Mouse (Mus musculus) heart, embryonic 11.5 days (tissue): Measurements from ENCODE around the gene Ugt1a6a. TPM values are rescaled to one million over a fixed set of nuclear protein-coding genes. Genes with fewer than 3 reads are reported as not detected.

ENCODE experiments used
- ATAC-seq: fragments of 200-750 bp; cut with Nextera tagmentation; replicated peaks from 2 replicates; pipeline ENCODE4 v1.8.0; 2017; ENCODE audit warnings: moderate library complexity; ENCODE audit not compliant: insufficient number of reproducible peaks, low FRiP score, low TSS enrichment
- H3K27ac ChIP-seq: fragments of 300-500 bp; sonication (generic); 2 replicates; pipeline ENCODE4 v1.5.1; 2014; ENCODE audit warnings: mild to moderate bottlenecking, low read depth, low read length
- H3K27me3 ChIP-seq: fragments of 300-500 bp; sonication (generic); 2 replicates; pipeline ENCODE4 v1.6.1; 2014; ENCODE audit warnings: mild to moderate bottlenecking, low read length, mixed read lengths; ENCODE audit not compliant: control insufficient read depth, insufficient read depth
- H3K36me3 ChIP-seq: fragments of 300-500 bp; sonication (generic); 2 replicates; pipeline ENCODE4 v1.6.1; 2014; ENCODE audit warnings: mild to moderate bottlenecking, low read length, moderate library complexity, mixed read lengths; ENCODE audit not compliant: control insufficient read depth, insufficient read depth
- H3K4me1 ChIP-seq: fragments of 300-500 bp; sonication (generic); 2 replicates; pipeline ENCODE4 v1.6.1; 2014; ENCODE audit warnings: low read length; ENCODE audit not compliant: control insufficient read depth, insufficient read depth
- H3K4me2 ChIP-seq: fragments of 300-500 bp; sonication (generic); 2 replicates; pipeline ENCODE4 v1.6.1; 2014; ENCODE audit warnings: mild to moderate bottlenecking, moderate library complexity
- H3K4me3 ChIP-seq: fragments of 300-500 bp; sonication (generic); 2 replicates; pipeline ENCODE4 v1.5.1; 2014; ENCODE audit warnings: low read depth, low read length
- H3K9ac ChIP-seq: fragments of 300-500 bp; sonication (generic); 2 replicates; pipeline ENCODE4 v1.6.1; 2014; ENCODE audit warnings: mild to moderate bottlenecking, low read depth, low read length, moderate library complexity
- H3K9me3 ChIP-seq: fragments of 300-500 bp; sonication (generic); replicated peaks from 2 replicates; pipeline ENCODE4 v1.6.1; 2016; ENCODE audit warnings: low read length; ENCODE audit not compliant: control insufficient read depth
- WGBS: fragments of 180-500 bp; shearing (Covaris S2); extraction: QIAGEN DNeasy Blood & Tissue Kit; methylation state at CpG from one replicate; pipeline ENCODE4 v1.1.7; 2014; ENCODE audit not compliant: insufficient replicate concordance; 5-methylcytosine and 5-hydroxymethylcytosine counted together
- polyA plus RNA-seq: library from polyadenylated mRNA; unstranded; fragments of >200 nt; fragmentation: Nextera tagmentation; extraction: Ambion mirVana; gene quantifications from 2 replicates; pipeline ENCODE4 v1.2.1, GENCODE M21; 2014

Gene Ugt1a6a
- polyA plus RNA-seq, 1 experiment from 2014 or later = not detected

DNA sequence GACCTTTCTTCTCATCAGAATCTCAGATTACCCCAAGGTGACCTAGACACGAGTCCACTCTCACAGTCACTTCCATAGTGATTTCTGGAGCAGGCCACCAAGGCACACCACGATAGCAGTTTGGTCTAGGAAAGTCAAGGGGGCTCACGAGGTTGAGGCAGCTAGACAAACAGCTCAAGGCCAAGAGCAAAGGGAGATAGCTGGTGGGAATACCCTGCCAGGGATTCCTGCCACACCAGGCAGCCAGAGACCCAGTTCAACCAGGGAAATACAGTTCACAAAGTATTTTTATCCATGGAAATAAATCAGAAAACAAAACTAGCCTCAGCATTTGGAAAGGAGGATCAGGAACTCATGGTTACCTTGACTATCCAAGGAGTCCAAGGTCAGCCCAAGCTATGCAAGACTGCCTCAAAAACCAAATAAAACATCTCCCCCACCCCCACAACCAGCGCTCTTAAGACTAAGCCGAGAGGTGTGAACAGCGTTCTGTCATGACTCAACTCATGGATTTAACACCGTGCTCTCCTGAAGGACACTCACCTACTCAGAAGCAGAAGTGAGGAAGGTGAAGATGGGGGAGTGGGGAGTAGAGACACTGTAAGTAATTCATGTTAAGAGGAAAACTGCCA lies 129.7 kb downstream of the Ugt1a6a start:
- WGBS = 78% methylated on average over 7 of the region's 7 CpGs
- Histone ChIP-seq H3K4me1 (peaks cover 18% of the 10 kb centered on the region), H3K9me3 (peaks cover 14% of the 10 kb centered on the region; the same call in 1 of the 2 replicates), H3K4me2 (no peak overlapping the region), H3K27ac (no peak overlapping the region), H3K4me3 (no peak overlapping the region), H3K36me3 (peaks cover 90% of the 10 kb centered on the region), H3K27me3 (no peaks in the 10 kb centered on the region), H3K9ac (no peak overlapping the region)
- no peak for ATAC-seq

DNA sequence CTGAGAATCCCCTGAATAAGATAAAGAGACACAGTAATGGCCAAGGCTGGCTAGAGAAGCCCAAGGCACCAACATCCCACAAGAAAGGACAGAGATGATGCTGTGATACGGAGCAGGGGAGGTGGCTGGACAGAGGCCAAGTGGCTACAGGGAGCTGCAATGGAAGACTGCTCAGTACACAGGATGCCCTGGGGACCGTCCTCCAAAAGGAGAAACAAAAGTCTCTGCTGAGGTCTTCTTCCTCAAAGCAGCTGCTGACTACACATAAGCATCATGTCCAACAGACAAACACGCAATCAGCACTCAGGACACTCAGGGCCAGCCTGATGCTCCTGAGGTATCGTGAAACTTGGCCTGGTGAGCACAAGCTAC lies 130.2 kb downstream of the Ugt1a6a start:
- WGBS = 72% methylated on average over 4 of the region's 4 CpGs
- Histone ChIP-seq H3K27me3 (no peaks in the 10 kb centered on the region), H3K36me3 (peaks cover 96% of the 10 kb centered on the region), H3K4me1 (peaks cover 16% of the 10 kb centered on the region), H3K27ac (no peak overlapping the region), H3K4me2 (no peak overlapping the region), H3K4me3 (no peak overlapping the region), H3K9me3 (peaks cover 14% of the 10 kb centered on the region; the same call in 1 of the 2 replicates), H3K9ac (no peak overlapping the region)
- ATAC-seq = no peak

DNA sequence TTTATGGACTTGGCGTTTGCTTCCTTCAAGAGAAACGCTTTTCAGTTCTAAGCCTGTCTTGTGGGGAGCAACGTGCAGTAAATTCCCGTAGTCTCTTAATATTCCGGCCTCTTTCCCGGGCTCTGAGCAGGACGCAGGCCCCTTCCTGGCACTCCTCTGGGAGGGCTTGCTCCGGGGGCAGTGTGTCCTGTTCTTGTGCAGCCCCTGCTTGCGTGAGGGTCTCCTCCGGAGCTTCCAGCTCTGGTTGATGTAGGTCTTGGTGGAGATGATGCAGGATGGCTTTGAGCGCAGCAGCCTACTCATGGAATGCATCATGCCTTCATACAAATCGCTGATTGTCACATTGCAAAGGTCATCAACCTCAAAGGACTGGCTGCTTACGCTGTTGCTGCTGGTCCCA lies 131.5 kb downstream of the Ugt1a6a start:
- no peak overlapping the region for H3K4me2 ChIP-seq
- H3K27me3 ChIP-seq = no peaks in the 10 kb centered on the region
- no peak overlapping the region for H3K9ac ChIP-seq
- no peak overlapping the region for H3K4me3 ChIP-seq
- peaks cover 16% of the 10 kb centered on the region for H3K4me1 ChIP-seq
- ATAC-seq = no peak
- H3K36me3 ChIP-seq = peaks cover 89% of the 10 kb centered on the region
- H3K27ac ChIP-seq = no peak overlapping the region
- peaks cover 10% of the 10 kb centered on the region; the same call in 1 of the 2 replicates for H3K9me3 ChIP-seq
- 89% methylated on average over 13 of the region's 13 CpGs for WGBS

DNA sequence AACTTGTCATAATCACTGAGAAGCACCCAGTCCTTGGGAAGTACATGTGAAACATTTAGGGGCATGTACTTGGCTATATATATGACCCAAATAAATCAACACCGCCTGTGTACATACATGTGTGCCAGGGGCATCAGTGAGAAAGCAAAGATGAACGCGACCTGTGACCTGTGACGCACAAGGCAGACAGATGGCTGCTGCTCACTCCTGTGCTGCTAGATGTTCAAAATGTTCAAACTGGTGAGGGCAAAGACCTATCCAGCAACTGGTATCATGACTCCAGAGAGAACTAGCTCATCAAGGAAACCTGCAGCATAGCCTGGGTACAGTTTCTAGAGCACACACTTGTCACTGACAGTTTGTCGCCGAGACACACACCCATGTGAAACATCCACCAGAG lies 132.9 kb downstream of the Ugt1a6a start:
- Histone ChIP-seq H3K27me3 (no peaks in the 10 kb centered on the region), H3K36me3 (peaks cover 88% of the 10 kb centered on the region), H3K4me2 (no peak overlapping the region), H3K27ac (no peak overlapping the region), H3K9me3 (peaks cover 8% of the 10 kb centered on the region; the same call in 1 of the 2 replicates), H3K4me1 (peaks cover 13% of the 10 kb centered on the region), H3K4me3 (no peak overlapping the region), H3K9ac (no peak overlapping the region)
- ATAC-seq = no peak
- WGBS = 92% methylated on average over 6 of the region's 6 CpGs

DNA sequence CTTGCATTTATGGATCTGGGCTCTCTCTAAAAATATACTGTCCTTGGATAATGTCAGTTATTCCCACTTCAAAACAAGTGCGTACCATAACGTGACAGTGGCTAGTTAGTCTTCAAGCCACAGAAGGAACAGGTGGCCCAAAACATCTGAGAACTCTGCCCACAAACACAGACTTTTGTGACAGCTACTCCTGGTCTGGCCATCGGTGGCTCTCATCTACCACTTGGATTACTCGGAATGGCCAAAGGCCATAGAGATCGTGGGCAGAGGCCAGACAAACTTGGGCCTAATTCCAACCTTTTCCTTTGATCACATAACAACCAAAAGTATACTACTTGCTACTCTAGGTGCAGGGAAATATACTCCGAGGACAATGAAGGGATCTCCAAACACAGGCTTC lies 133.5 kb downstream of the Ugt1a6a start:
- H3K4me1 ChIP-seq = peaks cover 8% of the 10 kb centered on the region
- no peak overlapping the region for H3K27ac ChIP-seq
- H3K4me2 ChIP-seq = no peak overlapping the region
- H3K4me3 ChIP-seq = no peak overlapping the region
- peaks cover 5% of the 10 kb centered on the region; the same call in 1 of the 2 replicates for H3K9me3 ChIP-seq
- H3K9ac ChIP-seq = no peak overlapping the region
- peaks cover 86% of the 10 kb centered on the region for H3K36me3 ChIP-seq
- no peaks in the 10 kb centered on the region for H3K27me3 ChIP-seq
- 86% methylated on average over 6 of the region's 6 CpGs for WGBS
- no peak for ATAC-seq

Other genes starting within 250 kb of the Ugt1a6a start
- gene Usp40, start 126.3 kb upstream of the Ugt1a6a start, polyA plus RNA-seq = 28.5 and 28.8 TPM in 2 replicates
- gene Ugt1a10, start 79.4 kb upstream of the Ugt1a6a start, polyA plus RNA-seq = not detected in 2 replicates
- not detected in 2 replicates for gene Ugt1a9, start 64.0 kb upstream of the Ugt1a6a start, polyA plus RNA-seq
- gene Ugt1a8, start 47.0 kb upstream of the Ugt1a6a start, polyA plus RNA-seq = not detected in 2 replicates
- 0.39 and 0.55 TPM in 2 replicates for gene Ugt1a7c, start 39.7 kb upstream of the Ugt1a6a start, polyA plus RNA-seq
- not detected in 2 replicates for gene Ugt1a6b, start 31.6 kb upstream of the Ugt1a6a start, polyA plus RNA-seq
- gene Ugt1a5, start 31.2 kb downstream of the Ugt1a6a start, polyA plus RNA-seq = not detected in 2 replicates
- gene Ugt1a2, start 65.8 kb downstream of the Ugt1a6a start, polyA plus RNA-seq = not detected in 2 replicates
- 9.6 and 10.4 TPM in 2 replicates for gene Dnajb3, start 71.0 kb downstream of the Ugt1a6a start, polyA plus RNA-seq
- gene Ugt1a1, start 77.2 kb downstream of the Ugt1a6a start, polyA plus RNA-seq = not detected in 2 replicates
- 0.63 and 1.1 TPM in 2 replicates for gene Mroh2a, start 92.2 kb downstream of the Ugt1a6a start, polyA plus RNA-seq
- 117 and 118 TPM in 2 replicates for gene Hjurp, start 142.8 kb downstream of the Ugt1a6a start, polyA plus RNA-seq
- gene Trpm8, start 142.9 kb downstream of the Ugt1a6a start, polyA plus RNA-seq = 0.10 TPM in 1 of 2 replicates, not detected in the other